Mouse (Mus musculus) midbrain, embryonic 16.5 days (tissue): ENCODE results near the gene Apaf1. TPM values are rescaled to one million over a fixed set of nuclear protein-coding genes. Genes with fewer than 3 reads are reported as not detected.

Source experiments
- ATAC-seq: fragments of 200-750 bp; cut with Nextera tagmentation; 2 replicates; pipeline ENCODE4 v1.8.0; 2017; ENCODE audit warnings: moderate TSS enrichment
- H3K27ac ChIP-seq: fragments of 300-500 bp; sonication (generic); 2 replicates; pipeline ENCODE4 v1.5.1; 2014; ENCODE audit warnings: mild to moderate bottlenecking, low read length, mixed read lengths
- H3K27me3 ChIP-seq: fragments of 300-500 bp; sonication (generic); 2 replicates; pipeline ENCODE4 v1.6.1; 2014; ENCODE audit warnings: low read depth, low read length, mixed read lengths; ENCODE audit not compliant: control insufficient read depth, insufficient read depth
- H3K36me3 ChIP-seq: fragments of 300-500 bp; sonication (generic); 2 replicates; pipeline ENCODE4 v1.6.1; 2014; ENCODE audit warnings: mild to moderate bottlenecking, low read length, moderate library complexity, mixed read lengths; ENCODE audit not compliant: control insufficient read depth, insufficient read depth
- H3K4me1 ChIP-seq: fragments of 300-500 bp; sonication (generic); 2 replicates; pipeline ENCODE4 v1.6.1; 2014; ENCODE audit warnings: mild to moderate bottlenecking, low read length, mixed read lengths; ENCODE audit not compliant: control insufficient read depth, insufficient read depth
- H3K4me2 ChIP-seq: fragments of 300-500 bp; sonication (generic); 2 replicates; pipeline ENCODE4 v1.6.1; 2014; ENCODE audit warnings: mild to moderate bottlenecking, low read length, mixed read lengths
- H3K4me3 ChIP-seq: fragments of 300-500 bp; sonication (generic); 2 replicates; pipeline ENCODE4 v1.5.1; 2014; ENCODE audit warnings: low read depth, mild to moderate bottlenecking, low read length, moderate library complexity, mixed read lengths
- H3K9ac ChIP-seq: fragments of 300-500 bp; sonication (generic); 2 replicates; pipeline ENCODE4 v1.6.1; 2014; ENCODE audit warnings: low read depth, low read length, mixed read lengths
- H3K9me3 ChIP-seq: fragments of 300-500 bp; sonication (generic); replicated peaks from 2 replicates; pipeline ENCODE4 v1.6.1; 2014; ENCODE audit warnings: mild to moderate bottlenecking, low read length, mixed read lengths; ENCODE audit not compliant: control insufficient read depth, poor library complexity, severe bottlenecking
- WGBS: fragments of 180-500 bp; shearing (Covaris S2); extraction: QIAGEN DNeasy Blood & Tissue Kit; methylation state at CpG from one replicate; pipeline ENCODE4 v1.1.7; 2014; 5-methylcytosine and 5-hydroxymethylcytosine counted together
- polyA plus RNA-seq: library from polyadenylated mRNA; unstranded; fragments of >200 nt; fragmentation: Nextera tagmentation; extraction: Ambion mirVana; gene quantifications from 2 replicates; pipeline ENCODE4 v1.2.1, GENCODE M21; 2015

The Apaf1 gene
- polyA plus RNA-seq, 1 experiment from 2014 or later: 18.9 TPM

- H3K4me2 ChIP-seq: no peak overlapping the region
- no peaks in the 10 kb centered on the region for H3K9me3 ChIP-seq
- ATAC-seq: no peak
- H3K27ac ChIP-seq: no peak overlapping the region
- WGBS: 63% methylated on average over 2 of the region's 2 CpGs
- H3K4me1 ChIP-seq: peaks cover 7% of the 10 kb centered on the region; the same call in 1 of the 2 replicates
- H3K4me3 ChIP-seq: no peak overlapping the region
- H3K9ac ChIP-seq: no peak overlapping the region
- H3K36me3 ChIP-seq: no peaks in the 10 kb centered on the region
- H3K27me3 ChIP-seq: no peaks in the 10 kb centered on the region
Measured at GRCm38 (mm10) chr10:90974084-90974483, 108.5 kb downstream of the Apaf1 start.

- Histone ChIP-seq H3K27me3 (peaks cover 8% of the 10 kb centered on the region), H3K36me3 (0 out of 2 replicates have a peak, but pooled peaks cover 3% of the 10 kb centered on the region), H3K4me1 (peaks cover 7% of the 10 kb centered on the region; the same call in 1 of the 2 replicates), H3K4me3 (no peak overlapping the region), H3K4me2 (no peak overlapping the region), H3K27ac (no peak overlapping the region), H3K9ac (no peak overlapping the region), H3K9me3 (no peaks in the 10 kb centered on the region)
- WGBS: 51% methylated on average over 4 of the region's 4 CpGs
- no peak for ATAC-seq
Measured at GRCm38 (mm10) chr10:90970560-90970959, 112.0 kb downstream of the Apaf1 start.

- peak overlapping the region; percentile 38 for H3K4me3 ChIP-seq
- peak overlapping the region; percentile 77 for H3K4me2 ChIP-seq
- H3K27me3 ChIP-seq: peaks cover 8% of the 10 kb centered on the region
- ATAC-seq: peak; percentile 58
- no peak overlapping the region for H3K27ac ChIP-seq
- H3K9ac ChIP-seq: peak overlapping the region; percentile 40
- WGBS: 4% methylated on average over 68 of the region's 72 CpGs
- peaks cover 7% of the 10 kb centered on the region; the same call in 1 of the 2 replicates for H3K4me1 ChIP-seq
- H3K9me3 ChIP-seq: no peaks in the 10 kb centered on the region
- H3K36me3 ChIP-seq: 0 out of 2 replicates have a peak, but pooled peaks cover 3% of the 10 kb centered on the region
Measured at GRCm38 (mm10) chr10:90969355-90970174, 113.0 kb downstream of the Apaf1 start.

GRCm38 (mm10) chr10:90968247-90968646, 114.3 kb downstream of the Apaf1 start:
- Histone ChIP-seq H3K4me2 (no peak overlapping the region), H3K27me3 (peaks cover 8% of the 10 kb centered on the region), H3K4me1 (peaks cover 7% of the 10 kb centered on the region; the same call in 1 of the 2 replicates), H3K4me3 (no peak overlapping the region), H3K36me3 (0 out of 2 replicates have a peak, but pooled peaks cover 3% of the 10 kb centered on the region), H3K9me3 (no peaks in the 10 kb centered on the region), H3K9ac (no peak overlapping the region), H3K27ac (no peak overlapping the region)
- ATAC-seq: no peak
- 89% methylated on average over 10 of the region's 10 CpGs for WGBS

GRCm38 (mm10) chr10:90966821-90967220, 115.7 kb downstream of the Apaf1 start:
- 0 out of 2 replicates have a peak, but pooled peaks cover 3% of the 10 kb centered on the region for H3K36me3 ChIP-seq
- no peaks in the 10 kb centered on the region for H3K9me3 ChIP-seq
- H3K4me1 ChIP-seq: peaks cover 7% of the 10 kb centered on the region; the same call in 1 of the 2 replicates
- no peak overlapping the region for H3K4me2 ChIP-seq
- peaks cover 8% of the 10 kb centered on the region for H3K27me3 ChIP-seq
- H3K4me3 ChIP-seq: no peak overlapping the region
- H3K27ac ChIP-seq: no peak overlapping the region
- WGBS: 23% methylated on average over 9 of the region's 9 CpGs
- ATAC-seq: no peak
- no peak overlapping the region for H3K9ac ChIP-seq

- 58% methylated on average over 14 of the region's 14 CpGs for WGBS
- no peak overlapping the region for H3K27ac ChIP-seq
- H3K4me2 ChIP-seq: no peak overlapping the region
- ATAC-seq: no peak
- no peak overlapping the region for H3K9ac ChIP-seq
- peaks cover 7% of the 10 kb centered on the region; the same call in 1 of the 2 replicates for H3K4me1 ChIP-seq
- 0 out of 2 replicates have a peak, but pooled peaks cover 3% of the 10 kb centered on the region for H3K36me3 ChIP-seq
- no peak overlapping the region for H3K4me3 ChIP-seq
- no peaks in the 10 kb centered on the region for H3K9me3 ChIP-seq
- peaks cover 8% of the 10 kb centered on the region for H3K27me3 ChIP-seq
Measured at GRCm38 (mm10) chr10:90965671-90966315, 116.8 kb downstream of the Apaf1 start.

GRCm38 (mm10) chr10:90964511-90964910, 118.1 kb downstream of the Apaf1 start:
- peaks cover 3% of the 10 kb centered on the region; the same call in 1 of the 2 replicates for H3K36me3 ChIP-seq
- 32% methylated on average over 9 of the region's 9 CpGs for WGBS
- H3K4me3 ChIP-seq: no peak overlapping the region
- H3K27me3 ChIP-seq: peaks cover 8% of the 10 kb centered on the region
- H3K9ac ChIP-seq: no peak overlapping the region
- peaks cover 2% of the 10 kb centered on the region; the same call in 1 of the 2 replicates for H3K4me1 ChIP-seq
- no peak for ATAC-seq
- no peak overlapping the region for H3K27ac ChIP-seq
- H3K9me3 ChIP-seq: no peaks in the 10 kb centered on the region
- H3K4me2 ChIP-seq: no peak overlapping the region

GRCm38 (mm10) chr10:90960374-90960773, 122.2 kb downstream of the Apaf1 start:
- 75% methylated on average over 7 of the region's 7 CpGs for WGBS
- Histone ChIP-seq H3K36me3 (peaks cover 4% of the 10 kb centered on the region), H3K4me1 (no peaks in the 10 kb centered on the region), H3K4me3 (no peak overlapping the region), H3K9ac (no peak overlapping the region), H3K4me2 (no peak overlapping the region), H3K27ac (no peak overlapping the region), H3K27me3 (no peaks in the 10 kb centered on the region), H3K9me3 (no peaks in the 10 kb centered on the region)
- no peak for ATAC-seq

GRCm38 (mm10) chr10:90953821-90954220, 128.7 kb downstream of the Apaf1 start:
- Histone ChIP-seq H3K4me2 (no peak overlapping the region), H3K9ac (no peak overlapping the region)
- WGBS: 80% methylated on average over 6 of the region's 6 CpGs

More at GRCm38 (mm10) chr10:90953821-90954220, 128.7 kb downstream of the Apaf1 start:
- ATAC-seq: no peak
- Histone ChIP-seq H3K4me3 (no peak overlapping the region), H3K36me3 (peaks cover 5% of the 10 kb centered on the region; the same call in 1 of the 2 replicates), H3K27me3 (no peaks in the 10 kb centered on the region), H3K9me3 (no peaks in the 10 kb centered on the region), H3K27ac (no peak overlapping the region), H3K4me1 (no peaks in the 10 kb centered on the region)
